Mouse (Mus musculus) forebrain, embryonic 11.5 days (tissue): ENCODE results near the gene Tm7sf3. TPM values are rescaled to one million over a fixed set of nuclear protein-coding genes. Genes with fewer than 3 reads are reported as not detected.

Source experiments
- ATAC-seq: fragments of 200-750 bp; cut with Nextera tagmentation; replicated peaks from 2 replicates; pipeline ENCODE4 v1.8.0; 2017; ENCODE audit warnings: moderate TSS enrichment; ENCODE audit not compliant: low FRiP score
- DNase-seq: peaks from one replicate; pipeline ENCODE4 v3.0.0-alpha.2; 2017; ENCODE audit warnings: low spot score
- H3K27ac ChIP-seq: fragments of 300-500 bp; sonication (generic); 2 replicates; pipeline ENCODE4 v1.5.1; 2014; ENCODE audit warnings: low read depth, low read length
- H3K27me3 ChIP-seq: fragments of 300-500 bp; sonication (generic); 2 replicates; pipeline ENCODE4 v1.6.1; 2014; ENCODE audit warnings: mild to moderate bottlenecking, low read length, mixed read lengths; ENCODE audit not compliant: control insufficient read depth, insufficient read depth
- H3K36me3 ChIP-seq: fragments of 300-500 bp; sonication (generic); 2 replicates; pipeline ENCODE4 v1.6.1; 2014; ENCODE audit warnings: mild to moderate bottlenecking, low read length, moderate library complexity, mixed read lengths; ENCODE audit not compliant: control insufficient read depth, insufficient read depth
- H3K4me1 ChIP-seq: fragments of 300-500 bp; sonication (generic); replicated peaks from 2 replicates; pipeline ENCODE4 v1.6.1; 2014; ENCODE audit warnings: low read length, mixed read lengths; ENCODE audit not compliant: control insufficient read depth, insufficient read depth
- H3K4me2 ChIP-seq: fragments of 300-500 bp; sonication (generic); 2 replicates; pipeline ENCODE4 v1.6.1; 2014; ENCODE audit warnings: low read depth, mild to moderate bottlenecking, low read length, moderate library complexity, mixed read lengths; ENCODE audit not compliant: severe bottlenecking
- H3K4me3 ChIP-seq: fragments of 300-500 bp; sonication (generic); 2 replicates; pipeline ENCODE4 v1.5.1; 2014; ENCODE audit warnings: low read depth, low read length
- H3K9ac ChIP-seq: fragments of 300-500 bp; sonication (generic); 2 replicates; pipeline ENCODE4 v1.6.1; 2014; ENCODE audit warnings: low read length
- H3K9me3 ChIP-seq: fragments of 300-500 bp; sonication (generic); 2 replicates; pipeline ENCODE4 v1.6.1; 2016; ENCODE audit warnings: low read length, mixed read lengths; ENCODE audit not compliant: control insufficient read depth
- WGBS: fragments of 180-500 bp; shearing (Covaris S2); extraction: QIAGEN DNeasy Blood & Tissue Kit; methylation state at CpG from one replicate; pipeline ENCODE4 v1.1.7; 2014; 5-methylcytosine and 5-hydroxymethylcytosine counted together
- polyA plus RNA-seq: library from polyadenylated mRNA; unstranded; fragments of >200 nt; fragmentation: Nextera tagmentation; extraction: Ambion mirVana; gene quantifications from 2 replicates; pipeline ENCODE4 v1.2.1, GENCODE M21; 2014

Tm7sf3 gene
- polyA plus RNA-seq, 1 experiment from 2014 or later, result 25.4 TPM

- Histone ChIP-seq H3K9ac (peak overlapping the region; percentile 2), H3K4me1 (peaks cover 2% of the 10 kb centered on the region; the same call in 1 of the 2 replicates), H3K9me3 (no peaks in the 10 kb centered on the region), H3K27me3 (no peaks in the 10 kb centered on the region), H3K4me3 (peak overlapping the region; percentile 71), H3K4me2 (peak overlapping the region; percentile 88), H3K27ac (no peak overlapping the region), H3K36me3 (no peaks in the 10 kb centered on the region)
- 69% methylated on average over 11 of the region's 11 CpGs for WGBS
- peak; percentile 10 for ATAC-seq
- DNase-seq, result no peak
Observed at GRCm38 (mm10) chr6:146641621-146642210, 908 bp downstream of the Tm7sf3 start.

- DNase-seq, result no peak
- no peaks in the 10 kb centered on the region for H3K36me3 ChIP-seq
Observed at GRCm38 (mm10) chr6:146640991-146641390, 1.6 kb downstream of the Tm7sf3 start.

GRCm38 (mm10) chr6:146640068-146640965 lies 2.3 kb downstream of the Tm7sf3 start:
- peaks cover 2% of the 10 kb centered on the region; the same call in 1 of the 2 replicates for H3K4me1 ChIP-seq
- no peaks in the 10 kb centered on the region for H3K9me3 ChIP-seq
- no peaks in the 10 kb centered on the region for H3K36me3 ChIP-seq
- no peak overlapping the region for H3K9ac ChIP-seq
- ATAC-seq (no peak), DNase-seq (no peak)
- H3K27ac ChIP-seq, result no peak overlapping the region
- H3K4me2 ChIP-seq, result no peak overlapping the region
- 85% methylated on average over 7 of the region's 7 CpGs for WGBS
- H3K4me3 ChIP-seq, result no peak overlapping the region
- no peaks in the 10 kb centered on the region for H3K27me3 ChIP-seq

More at GRCm38 (mm10) chr6:146640991-146641390, 1.6 kb downstream of the Tm7sf3 start:
- peaks cover 2% of the 10 kb centered on the region; the same call in 1 of the 2 replicates for H3K4me1 ChIP-seq
- no peak overlapping the region for H3K9ac ChIP-seq
- 87% methylated on average over 6 of the region's 6 CpGs for WGBS
- no peak for ATAC-seq
- H3K4me2 ChIP-seq, result no peak overlapping the region
- no peak overlapping the region for H3K4me3 ChIP-seq
- no peak overlapping the region for H3K27ac ChIP-seq
- H3K27me3 ChIP-seq, result no peaks in the 10 kb centered on the region
- H3K9me3 ChIP-seq, result no peaks in the 10 kb centered on the region

- no peak for ATAC-seq
- WGBS, result 84% methylated on average over 5 of the region's 5 CpGs
Observed at GRCm38 (mm10) chr6:146636482-146636881, 6.1 kb downstream of the Tm7sf3 start.

GRCm38 (mm10) chr6:146634759-146635606 lies 7.6 kb downstream of the Tm7sf3 start:
- H3K4me2 ChIP-seq, result no peak overlapping the region
- peak overlapping the region; percentile 70; the same call in 1 of the 2 replicates for H3K4me3 ChIP-seq
- no peak for ATAC-seq
- no peaks in the 10 kb centered on the region for H3K36me3 ChIP-seq
- no peak for DNase-seq
- no peaks in the 10 kb centered on the region for H3K9me3 ChIP-seq
- H3K27ac ChIP-seq, result no peak overlapping the region
- H3K27me3 ChIP-seq, result no peaks in the 10 kb centered on the region
- WGBS, result 65% methylated on average over 4 of the region's 4 CpGs
- no peak overlapping the region for H3K9ac ChIP-seq
- H3K4me1 ChIP-seq, result peaks cover 2% of the 10 kb centered on the region; the same call in 1 of the 2 replicates

More at GRCm38 (mm10) chr6:146636482-146636881, 6.1 kb downstream of the Tm7sf3 start:
- H3K4me2 ChIP-seq, result no peak overlapping the region
- no peak overlapping the region for H3K9ac ChIP-seq
- H3K36me3 ChIP-seq, result no peaks in the 10 kb centered on the region
- H3K27me3 ChIP-seq, result no peaks in the 10 kb centered on the region
- H3K4me1 ChIP-seq, result peaks cover 2% of the 10 kb centered on the region; the same call in 1 of the 2 replicates
- no peak overlapping the region for H3K27ac ChIP-seq
- H3K9me3 ChIP-seq, result no peaks in the 10 kb centered on the region
- no peak for DNase-seq
- H3K4me3 ChIP-seq, result no peak overlapping the region

- Histone ChIP-seq H3K27ac (peak overlapping the region; percentile 53; the same call in 1 of the 2 replicates), H3K4me2 (peak overlapping the region; percentile 58), H3K36me3 (no peaks in the 10 kb centered on the region), H3K27me3 (no peaks in the 10 kb centered on the region), H3K9ac (peak overlapping the region; percentile 69), H3K4me3 (peak overlapping the region; percentile 70), H3K4me1 (peaks cover 2% of the 10 kb centered on the region; the same call in 1 of the 2 replicates), H3K9me3 (no peaks in the 10 kb centered on the region)
- DNase-seq, result peak; percentile 90
- under 1% methylated on average over 82 of the region's 82 CpGs for WGBS
- ATAC-seq, result peak; percentile 94
Observed at GRCm38 (mm10) chr6:146634015-146634722, 8.5 kb downstream of the Tm7sf3 start.

- peak overlapping the region; percentile 53; the same call in 1 of the 2 replicates for H3K27ac ChIP-seq
- 7% methylated on average over 14 of the region's 14 CpGs for WGBS
- peak; percentile 57; the same call in 1 of the 2 replicates for ATAC-seq
- peak; percentile 55 for DNase-seq
- peak overlapping the region; percentile 70 for H3K4me3 ChIP-seq
- H3K4me1 ChIP-seq, result peaks cover 2% of the 10 kb centered on the region; the same call in 1 of the 2 replicates
- peak overlapping the region; percentile 69 for H3K9ac ChIP-seq
- H3K4me2 ChIP-seq, result peak overlapping the region; percentile 58
- H3K27me3 ChIP-seq, result no peaks in the 10 kb centered on the region
- H3K9me3 ChIP-seq, result no peaks in the 10 kb centered on the region
- H3K36me3 ChIP-seq, result no peaks in the 10 kb centered on the region
Observed at GRCm38 (mm10) chr6:146633629-146634014, 9.0 kb downstream of the Tm7sf3 start.
